Mouse (Mus musculus): ENCODE data around the gene Gpsm2.
"Not testable (repeated sequence)": the region's sequence is repeated elsewhere in the genome, so short reads cannot be mapped to it uniquely, and the experiment has no call there.

Gene Gpsm2

DNA sequence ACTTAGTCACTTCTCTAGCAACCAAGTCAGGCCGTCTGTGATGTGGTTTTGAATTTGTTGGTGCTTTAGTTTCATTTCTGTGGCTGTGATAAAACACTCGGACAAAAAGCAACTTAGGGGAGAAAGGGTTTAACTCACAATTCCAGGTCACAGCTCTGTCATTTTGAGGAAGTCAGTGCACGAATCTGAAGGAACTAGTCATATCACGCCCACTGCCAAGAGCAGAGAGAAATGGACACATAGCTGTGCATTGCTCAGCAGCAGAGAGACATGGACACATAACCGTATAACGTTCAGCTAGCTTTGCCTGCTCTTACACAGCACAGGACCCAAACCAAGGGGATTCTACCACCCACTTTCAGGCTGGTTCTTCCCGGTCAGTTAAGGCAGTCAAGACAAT is 4.3 kb upstream of the Gpsm2 start:
- no peak for DNase-seq (ENCODE audit: low spot score)

DNA sequence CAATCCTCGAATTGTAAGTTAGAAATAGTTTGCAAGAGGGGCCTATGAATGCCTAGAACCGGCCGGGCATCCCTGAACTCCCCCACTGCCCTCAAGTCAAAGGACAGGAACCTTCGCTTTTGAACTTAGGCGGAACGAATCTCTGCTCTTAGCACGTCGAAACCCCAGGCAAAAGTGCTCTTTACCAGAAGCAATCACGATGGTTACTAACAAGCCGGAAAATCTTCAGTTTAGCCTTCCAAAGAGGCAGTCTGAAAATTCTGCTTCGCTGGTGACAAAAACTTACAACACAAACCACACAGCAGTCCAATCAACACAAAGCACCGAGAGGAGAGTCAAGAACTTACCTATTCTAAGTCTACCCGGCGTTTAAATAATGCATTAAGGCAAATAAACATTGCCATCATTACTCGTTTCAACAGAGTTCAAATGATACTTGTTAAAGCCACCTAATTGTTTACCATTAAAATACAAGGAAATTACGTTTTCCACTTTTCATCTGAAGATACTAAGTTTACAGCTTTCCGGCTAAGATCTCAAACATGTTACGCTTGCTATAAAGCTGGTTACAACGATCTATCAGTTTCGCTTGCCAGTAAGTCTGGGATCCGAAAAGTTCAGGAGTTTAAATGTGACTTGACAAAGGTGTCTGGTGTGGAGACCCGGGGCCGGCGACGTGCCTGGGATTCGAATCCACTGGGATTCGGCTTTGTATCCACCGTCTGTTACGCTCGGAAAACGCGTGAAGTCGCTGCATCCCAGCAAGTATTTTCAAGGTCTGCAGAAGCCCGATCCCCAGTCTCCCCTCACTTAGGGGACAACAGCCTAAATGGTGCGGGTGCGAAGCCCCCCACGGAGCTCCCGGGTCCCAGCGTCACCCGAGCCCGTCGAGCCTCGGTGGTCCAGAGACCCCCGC is 775 bp downstream of the Gpsm2 start:
- DNase-seq (ENCODE audit: low spot score): peak; percentile 27

DNA sequence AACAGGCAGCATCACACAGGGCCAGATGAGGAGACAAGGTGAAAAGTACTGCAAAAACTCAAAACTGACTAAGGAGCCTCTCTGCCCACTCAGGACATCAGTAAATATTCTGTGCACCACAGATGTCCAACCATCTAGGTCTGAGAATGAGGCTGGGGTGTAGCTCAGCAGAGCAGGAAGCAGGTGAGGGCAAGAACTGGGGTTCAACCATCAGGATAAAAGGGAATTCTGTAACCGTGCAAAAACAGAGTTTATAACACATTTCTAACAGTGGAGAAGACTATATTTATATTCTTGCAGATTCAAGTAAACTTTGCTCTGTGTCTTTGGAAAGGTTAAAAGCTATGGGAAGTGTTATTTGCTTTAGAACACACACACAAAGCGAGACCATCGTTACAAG is 2.3 kb downstream of the Gpsm2 start:
- no peak for DNase-seq (ENCODE audit: low spot score)

DNA sequence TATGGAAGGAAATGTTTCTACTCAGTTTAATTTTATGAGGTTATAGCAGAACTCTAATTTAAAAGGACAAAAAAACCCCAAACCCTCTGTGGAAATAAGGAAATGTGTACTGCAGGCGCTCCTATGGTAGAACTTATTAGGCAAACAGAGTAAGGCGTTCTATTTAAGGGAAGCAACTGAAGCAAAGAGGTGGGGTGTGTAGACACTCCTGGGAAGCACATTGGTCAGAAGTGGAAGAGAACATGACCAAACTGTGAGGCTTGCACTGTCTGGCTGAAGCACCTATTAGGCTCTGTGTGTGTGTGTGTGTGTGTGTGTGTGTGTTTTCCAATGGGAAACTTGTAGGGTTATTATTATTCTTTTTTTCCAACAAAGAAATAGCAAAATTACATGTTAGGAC is 2.8 kb downstream of the Gpsm2 start:
- DNase-seq (ENCODE audit: low spot score): no peak

DNA sequence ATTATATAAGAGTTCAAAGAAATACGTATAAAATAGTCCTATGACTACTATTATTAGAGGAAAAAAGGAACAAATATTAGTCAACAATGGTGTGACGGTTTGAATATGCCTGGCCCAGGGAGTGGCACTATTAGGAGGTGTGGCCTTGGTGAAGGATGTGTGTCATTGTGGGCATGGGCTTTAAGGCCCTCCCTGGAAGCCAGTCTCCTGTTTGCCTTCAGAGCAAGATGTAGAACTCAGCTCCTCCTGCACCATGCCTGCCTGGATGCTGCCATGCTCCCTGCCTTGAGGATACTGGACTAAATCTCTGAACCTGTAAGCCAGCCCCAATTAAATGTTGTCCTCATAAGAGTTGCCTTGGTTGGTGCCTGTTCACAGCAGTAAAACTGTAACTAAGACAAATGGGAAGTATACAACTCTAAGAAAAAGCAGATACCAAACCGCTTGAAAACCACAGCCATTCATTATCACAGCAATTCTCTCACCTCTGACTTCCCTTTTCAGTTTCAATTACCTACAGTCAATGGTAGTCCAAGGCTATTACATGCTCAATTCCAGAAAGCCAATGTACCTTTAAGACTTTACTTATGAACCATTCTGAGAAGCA is 4.1 kb downstream of the Gpsm2 start:
- no peak for DNase-seq (ENCODE audit: low spot score)

DNA sequence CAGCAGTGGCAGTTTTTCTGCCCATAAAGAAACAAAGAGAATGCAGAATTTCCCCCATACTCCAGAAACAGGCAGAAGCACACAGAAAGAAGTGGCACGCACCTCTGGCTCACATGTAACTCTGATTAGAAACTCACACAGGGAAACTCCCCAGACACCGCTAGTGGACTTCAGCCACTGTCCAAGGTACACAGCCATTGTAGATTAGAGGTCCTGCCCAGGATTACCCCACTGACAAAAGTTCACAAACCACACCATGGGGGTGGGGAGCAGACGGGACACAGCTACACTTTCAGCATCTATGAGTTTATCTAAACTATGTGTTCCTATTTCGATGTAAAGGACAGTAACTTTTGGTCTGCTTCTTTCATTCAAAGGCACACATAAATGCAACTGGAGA is 7.3 kb downstream of the Gpsm2 start:
- DNase-seq (ENCODE audit: low spot score): no peak

DNA sequence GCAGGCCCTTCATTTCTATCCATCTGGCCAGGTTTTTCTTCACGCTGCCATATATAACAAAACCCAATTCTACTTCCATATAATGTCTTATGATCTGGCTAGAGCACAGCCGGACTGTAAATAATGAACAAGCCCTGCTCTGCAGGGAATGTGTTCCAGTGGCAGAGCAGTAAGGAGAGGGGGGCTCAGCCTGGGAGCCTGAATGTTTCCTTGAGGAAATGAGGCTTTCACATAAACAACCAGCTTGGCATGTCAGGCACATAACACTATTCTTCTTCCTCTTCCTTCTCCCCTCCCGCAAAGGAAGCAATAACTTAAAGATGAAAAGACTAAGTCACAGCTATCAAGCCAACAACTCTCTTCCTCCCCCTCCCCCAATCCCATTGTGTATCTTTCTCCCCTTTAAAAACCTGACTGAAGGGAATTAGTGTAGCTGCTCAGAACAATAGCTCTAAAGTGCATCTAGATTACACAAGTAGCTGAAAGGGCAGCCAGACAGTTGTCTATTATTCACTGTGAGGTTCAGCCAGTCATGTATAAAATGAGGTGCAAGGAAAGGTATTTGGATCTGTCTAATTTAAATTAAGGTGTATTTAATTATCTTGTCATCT is 8.9 kb downstream of the Gpsm2 start:
- no peak for DNase-seq (ENCODE audit: low spot score)

DNA sequence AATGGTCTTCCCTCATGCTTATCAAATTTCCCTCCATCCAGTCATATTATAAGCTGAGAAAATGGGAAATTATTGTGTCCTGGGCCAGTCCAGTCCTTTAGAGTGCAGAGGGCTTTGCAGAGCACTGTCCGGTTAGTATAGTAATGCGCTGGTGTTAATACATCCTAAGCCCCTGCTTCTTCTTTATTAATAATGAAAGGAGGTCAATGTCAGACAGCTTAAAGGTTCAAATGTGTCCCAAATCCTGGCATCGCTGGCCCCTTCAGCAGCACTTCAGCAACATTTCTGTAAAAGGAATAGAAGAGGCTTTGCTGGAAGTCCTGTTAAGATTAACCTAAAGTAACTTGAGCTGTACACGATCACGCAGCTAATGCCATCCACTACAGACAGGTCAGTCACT is 10.8 kb downstream of the Gpsm2 start:
- no peak for DNase-seq (ENCODE audit: low spot score)

DNA sequence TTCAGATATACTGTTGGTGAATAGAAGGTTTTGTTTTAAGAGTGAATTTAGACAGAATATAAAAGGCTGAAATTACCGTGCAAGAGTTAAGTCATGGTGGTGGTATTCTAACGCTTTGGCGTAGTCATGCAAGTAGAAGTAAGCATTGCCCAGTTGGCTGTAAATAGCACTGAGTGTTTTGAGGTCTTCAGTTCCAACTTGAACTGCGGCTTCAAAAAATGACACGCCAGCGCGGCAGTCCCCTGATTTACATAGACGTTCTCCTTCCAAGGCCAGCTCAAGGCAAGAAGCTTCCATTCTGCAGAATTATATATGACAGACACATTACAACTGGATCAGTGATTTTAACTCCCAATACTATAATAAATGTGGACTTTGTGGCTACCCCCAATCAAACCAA is 19.3 kb downstream of the Gpsm2 start:
- no peak for DNase-seq (ENCODE audit: low spot score)

DNA sequence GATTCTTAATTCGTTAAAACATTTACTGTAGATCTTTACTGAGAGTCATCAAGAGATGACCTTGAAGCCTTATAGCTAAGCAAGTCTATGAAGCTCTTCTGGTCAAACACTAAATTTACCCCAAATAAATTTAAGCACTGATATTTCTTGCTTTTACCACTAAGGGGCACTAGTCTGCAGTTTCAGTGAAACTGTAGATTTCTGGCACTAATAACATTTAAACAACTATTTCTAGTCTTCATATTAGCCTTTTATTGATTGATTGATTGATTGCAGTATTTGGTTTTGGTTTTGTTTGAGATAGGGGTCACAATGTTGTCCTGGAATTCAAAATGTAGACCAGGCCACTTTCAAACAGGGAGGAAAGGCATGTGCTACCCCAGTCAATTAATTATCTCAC is 20.9 kb downstream of the Gpsm2 start:
- no peak for DNase-seq (ENCODE audit: low spot score)

DNA sequence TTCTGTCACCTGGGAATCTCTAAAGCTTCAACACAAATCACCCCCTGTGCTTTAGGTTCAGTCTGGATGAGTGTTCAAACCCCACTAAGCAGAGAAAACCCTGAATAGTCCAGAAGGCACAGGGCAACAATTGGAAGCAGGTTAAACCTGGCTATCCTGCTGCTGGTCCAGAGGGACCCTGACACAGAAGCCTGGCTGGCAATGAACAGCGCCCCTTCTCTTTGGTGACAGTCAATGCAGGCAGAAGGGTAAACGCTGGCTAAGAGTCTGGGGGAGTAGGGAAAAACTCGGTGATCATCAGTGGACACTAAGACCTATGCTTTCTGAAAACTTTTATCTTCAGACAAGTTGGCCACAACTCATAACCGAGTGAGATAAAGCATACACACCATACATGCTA is 22.3 kb downstream of the Gpsm2 start:
- no peak for DNase-seq (ENCODE audit: low spot score)

DNA sequence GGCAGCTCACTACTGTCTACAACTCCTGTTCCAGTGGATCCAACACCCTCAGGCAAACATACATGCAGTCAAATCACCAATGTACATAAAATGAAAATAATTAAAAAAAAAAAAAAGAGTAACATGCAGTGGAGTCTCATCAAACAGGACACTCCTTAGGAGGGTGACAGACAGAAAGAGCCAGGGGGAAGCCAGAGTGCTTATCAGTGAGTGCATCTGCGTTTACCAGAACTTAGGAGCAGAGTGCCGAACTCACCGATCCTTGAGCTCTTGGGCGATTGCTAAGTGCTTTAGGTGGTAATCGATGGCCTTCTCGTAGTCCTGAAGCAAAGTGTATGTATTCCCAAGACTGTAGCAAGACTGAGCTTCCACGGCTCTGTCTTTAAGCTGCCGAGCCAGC is 23.4 kb downstream of the Gpsm2 start:
- DNase-seq (ENCODE audit: low spot score): no peak

DNA sequence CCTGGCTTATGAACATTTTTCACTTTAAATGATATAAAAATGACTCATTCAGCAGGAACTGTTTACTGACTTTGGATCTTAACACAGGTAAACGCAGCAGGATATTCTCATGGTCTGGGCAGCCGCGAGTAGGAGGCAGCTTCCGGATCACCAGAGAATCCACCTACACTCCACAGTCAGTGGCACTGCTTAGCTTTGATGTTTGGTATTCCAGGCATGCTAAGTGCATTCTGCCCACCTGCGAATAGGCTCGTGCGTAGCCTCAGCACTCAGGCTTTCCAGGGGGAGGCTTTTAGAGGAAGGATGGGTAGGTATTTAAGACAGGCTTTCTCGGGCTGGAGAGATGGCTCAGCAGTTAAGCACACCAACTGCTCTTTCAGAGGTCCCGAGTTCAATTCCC is 27.8 kb downstream of the Gpsm2 start:
- no peak for DNase-seq (ENCODE audit: low spot score)

DNA sequence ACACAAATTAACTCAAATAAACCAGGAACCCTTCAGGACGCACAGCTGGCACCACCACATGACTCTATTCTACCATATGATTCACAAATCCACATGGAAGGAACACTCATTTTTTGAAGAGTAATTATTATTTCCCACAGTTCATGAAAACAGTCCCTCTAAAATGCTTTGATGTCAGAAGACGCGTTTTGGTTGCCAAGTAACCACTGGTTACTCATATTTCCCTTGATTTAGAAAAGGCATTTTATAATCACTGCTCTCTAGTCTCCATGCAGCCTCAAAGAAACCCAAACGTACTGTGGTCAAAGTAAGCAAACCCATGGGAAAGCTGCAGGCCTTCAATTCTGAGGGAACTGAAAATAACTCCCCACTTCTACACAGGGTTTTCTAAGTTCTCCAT is 32.1 kb downstream of the Gpsm2 start:
- no peak for DNase-seq (ENCODE audit: low spot score)

DNA sequence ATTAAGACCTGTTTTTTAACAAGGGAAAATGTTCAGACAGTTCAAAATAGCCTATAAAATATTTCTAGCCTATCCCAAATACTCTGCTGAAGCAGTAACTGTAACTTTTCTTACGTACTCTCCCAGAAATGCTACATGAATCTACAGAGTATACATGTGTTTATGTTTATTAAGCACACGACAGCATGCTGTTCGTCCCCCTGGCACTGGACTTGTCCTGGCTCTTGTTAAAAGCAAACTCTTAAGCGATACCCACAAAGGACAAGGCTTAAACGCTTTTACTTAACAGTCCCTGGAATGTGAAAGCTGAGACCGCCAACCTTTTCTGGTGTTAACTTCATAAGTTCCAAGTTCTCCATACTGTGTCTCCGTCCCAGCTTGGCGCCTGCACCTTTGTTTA is 32.7 kb downstream of the Gpsm2 start:
- no peak for DNase-seq (ENCODE audit: low spot score)

DNA sequence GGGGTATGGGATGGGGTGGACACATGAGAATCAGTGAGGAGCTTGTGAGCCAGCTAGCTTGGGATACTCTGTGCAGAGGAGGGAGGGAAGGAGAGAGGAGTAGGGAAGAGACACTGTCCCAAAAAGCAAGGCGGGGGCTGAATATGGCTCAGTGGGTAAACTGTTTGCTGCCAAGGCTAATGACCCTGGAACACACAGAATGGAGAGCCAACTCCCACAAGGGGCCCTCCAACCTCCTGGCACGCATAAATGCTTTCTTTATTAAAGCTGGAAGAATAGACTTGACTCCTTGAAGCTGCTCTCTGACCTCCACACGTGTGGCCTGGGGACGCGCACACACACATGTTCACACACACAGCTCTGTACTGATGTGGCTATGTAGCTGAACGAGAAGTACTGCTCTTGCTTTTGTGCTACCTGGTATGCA is 33.1 kb downstream of the Gpsm2 start:
- no peak for DNase-seq (ENCODE audit: low spot score)

DNA sequence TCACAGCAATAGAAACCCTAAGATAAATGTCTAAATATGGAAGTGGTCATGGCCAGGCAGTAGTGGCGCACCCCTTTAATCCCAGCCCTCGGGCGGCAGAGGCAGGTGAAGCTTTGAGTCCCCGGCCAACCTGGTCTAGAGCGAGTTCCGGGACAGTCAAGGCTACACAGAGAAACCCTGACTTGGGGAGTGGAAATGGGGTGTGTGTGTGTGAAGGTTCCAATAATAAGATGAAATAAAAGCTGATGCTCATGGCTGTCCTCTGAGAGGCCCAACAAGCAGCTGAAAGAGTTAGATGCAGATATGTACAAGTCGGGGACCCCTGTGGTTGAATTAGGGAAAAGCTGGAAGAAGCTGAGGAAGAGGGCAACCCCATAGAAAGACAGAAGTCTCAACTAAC is 36.4 kb downstream of the Gpsm2 start:
- DNase-seq (ENCODE audit: low spot score): no peak

DNA sequence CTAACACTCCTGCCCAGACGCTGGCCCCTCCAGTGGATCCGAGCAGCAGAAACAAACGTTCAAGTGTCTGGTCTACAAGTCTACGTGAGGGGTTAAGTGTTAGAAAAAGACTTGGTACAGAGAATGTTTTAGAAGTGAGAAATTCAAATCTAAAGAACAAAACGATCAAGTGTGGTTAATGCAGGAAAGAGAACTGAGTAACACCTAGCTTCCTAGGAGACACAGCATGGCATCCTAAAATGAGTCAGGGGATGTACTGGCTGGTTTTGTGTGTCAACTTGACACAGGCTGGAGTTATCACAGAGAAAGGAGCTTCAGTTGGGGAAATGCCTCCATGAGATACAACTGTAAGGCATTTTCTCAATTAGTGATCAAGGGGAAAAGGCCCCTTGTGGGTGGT is 38.5 kb downstream of the Gpsm2 start:
- not testable (repeated sequence) for DNase-seq (ENCODE audit: low spot score)

DNA sequence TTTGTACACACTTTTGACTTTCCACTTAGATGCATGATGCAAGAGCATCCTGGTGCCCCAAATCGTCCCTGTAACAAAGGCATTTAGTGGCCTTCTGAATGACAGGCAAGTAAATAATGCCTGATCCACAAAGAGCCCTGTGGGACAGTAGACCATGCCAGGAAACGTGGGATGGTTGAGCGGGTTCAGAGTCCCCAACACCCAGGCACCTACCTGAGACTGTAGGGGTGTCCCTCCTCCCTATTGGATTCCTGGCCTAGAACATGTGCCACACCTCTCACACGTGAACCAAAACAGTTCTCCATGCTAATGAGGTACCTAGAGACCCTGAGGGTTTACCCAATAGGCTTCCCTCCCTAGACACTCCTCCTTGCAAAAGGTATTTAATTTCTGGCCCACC is 41.1 kb downstream of the Gpsm2 start:
- DNase-seq (ENCODE audit: low spot score): no peak

DNA sequence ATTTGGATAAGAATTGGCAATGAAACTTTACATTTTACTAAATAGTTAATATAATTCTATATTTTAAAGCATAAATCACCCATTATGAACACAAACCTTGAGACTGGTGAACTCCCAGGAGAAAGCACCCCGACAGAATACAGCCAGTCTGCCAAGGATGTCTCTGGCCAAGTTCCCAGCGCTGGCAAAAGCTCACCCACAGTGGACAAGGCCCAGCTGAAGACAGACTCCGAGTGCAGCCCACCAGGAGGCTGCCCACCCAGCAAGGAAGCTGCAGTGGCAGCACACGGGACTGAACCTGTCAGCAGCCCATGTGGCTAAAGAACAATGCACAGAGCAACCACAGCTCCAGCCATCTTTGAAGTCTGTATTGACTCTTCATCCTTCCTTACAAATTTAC is 45.5 kb downstream of the Gpsm2 start:
- no peak for DNase-seq (ENCODE audit: low spot score)

DNA sequence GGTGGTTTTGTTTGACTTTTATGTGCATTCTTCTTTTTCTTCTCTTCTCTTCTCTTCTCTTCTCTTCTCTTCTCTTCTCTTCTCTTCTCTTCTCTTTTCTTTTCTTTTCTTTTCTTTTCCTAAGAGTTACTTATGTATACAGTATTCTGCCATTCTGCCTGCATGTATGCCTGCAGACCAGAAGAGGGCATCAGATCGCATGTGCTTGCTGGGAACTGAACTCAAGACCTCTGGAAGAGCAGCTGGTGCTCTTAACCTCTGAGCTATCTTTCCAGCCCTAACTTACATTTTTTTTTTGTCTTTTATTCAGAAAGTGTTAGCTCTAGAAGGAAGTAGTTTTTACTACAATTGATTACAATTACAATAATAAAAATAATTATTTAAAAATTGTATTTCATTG is 61.2 kb downstream of the Gpsm2 start:
- DNase-seq (ENCODE audit: low spot score): no peak

DNA sequence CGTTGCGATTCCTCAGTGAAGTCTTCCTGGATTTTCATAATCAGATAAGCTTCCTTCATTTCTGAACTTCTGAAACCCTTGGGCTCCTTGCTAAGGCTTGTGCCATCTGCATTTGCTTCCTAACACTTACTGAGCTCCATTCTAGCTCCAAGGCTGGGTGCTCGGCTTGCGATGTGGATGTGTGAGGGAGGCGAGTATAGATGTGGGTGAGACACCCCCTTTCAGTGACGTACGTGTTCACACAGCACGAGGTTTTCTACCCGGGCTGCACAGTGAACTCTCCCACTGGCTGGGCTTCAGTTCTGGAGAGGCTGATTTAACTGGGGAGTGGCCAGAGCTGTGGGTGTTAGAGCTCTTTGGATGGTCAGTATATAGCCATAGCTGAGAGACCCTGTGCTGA is 63.5 kb downstream of the Gpsm2 start:
- no peak for DNase-seq (ENCODE audit: low spot score)

DNA sequence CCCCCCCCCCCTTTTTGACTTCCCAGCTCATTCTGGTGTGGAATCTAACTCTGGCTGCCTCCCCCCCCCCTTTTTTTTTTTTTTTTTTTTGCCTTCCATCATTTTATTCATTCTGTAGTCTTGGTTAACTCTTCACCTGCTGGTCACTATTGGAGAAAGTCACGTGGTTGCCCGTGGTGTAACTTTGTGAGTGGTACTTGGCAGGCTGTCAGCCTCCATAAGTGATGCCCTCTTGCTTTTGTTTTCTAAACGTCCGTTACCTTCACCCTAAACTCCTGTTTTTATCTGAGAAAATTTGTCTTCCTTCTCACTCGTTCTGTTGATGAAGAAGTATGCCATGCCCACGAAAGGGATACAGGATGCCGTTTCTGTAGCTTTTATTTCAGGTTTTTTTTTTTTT is 66.6 kb downstream of the Gpsm2 start:
- no peak for DNase-seq (ENCODE audit: low spot score)

All from ovary, postnatal 10 days (tissue).